Mouse (Mus musculus) hindbrain, embryonic 11.5 days (tissue): Measurements from ENCODE around the gene Tacc2. TPM values are rescaled to one million over a fixed set of nuclear protein-coding genes. Genes with fewer than 3 reads are reported as not detected.

Source experiments
- ATAC-seq: fragments of 200-750 bp; cut with Nextera tagmentation; 2 replicates; pipeline ENCODE4 v1.8.0; 2017; ENCODE audit warnings: mild to moderate bottlenecking, moderate TSS enrichment, moderate library complexity; ENCODE audit not compliant: low FRiP score
- DNase-seq: peaks from one replicate; pipeline ENCODE4 v3.0.0-alpha.2; 2015; ENCODE audit warnings: low spot score
- H3K27ac ChIP-seq: fragments of 300-500 bp; sonication (generic); 2 replicates; pipeline ENCODE4 v1.5.1; 2014; ENCODE audit warnings: mild to moderate bottlenecking, low read depth, low read length
- H3K27me3 ChIP-seq: fragments of 300-500 bp; sonication (generic); 2 replicates; pipeline ENCODE4 v1.6.1; 2014; ENCODE audit warnings: mild to moderate bottlenecking, low read length, moderate library complexity, mixed read lengths; ENCODE audit not compliant: control insufficient read depth, insufficient read depth
- H3K36me3 ChIP-seq: fragments of 300-500 bp; sonication (generic); 2 replicates; pipeline ENCODE4 v1.6.1; 2014; ENCODE audit warnings: mild to moderate bottlenecking, low read length, moderate library complexity, mixed read lengths; ENCODE audit not compliant: control insufficient read depth, insufficient read depth
- H3K4me1 ChIP-seq: fragments of 300-500 bp; sonication (generic); replicated peaks from 2 replicates; pipeline ENCODE4 v1.6.1; 2014; ENCODE audit warnings: low read length, mixed read lengths; ENCODE audit not compliant: control insufficient read depth, insufficient read depth
- H3K4me2 ChIP-seq: fragments of 300-500 bp; sonication (generic); replicated peaks from 2 replicates; pipeline ENCODE4 v1.6.1; 2014; ENCODE audit warnings: mild to moderate bottlenecking, low read depth, low read length
- H3K4me3 ChIP-seq: fragments of 300-500 bp; sonication (generic); 2 replicates; pipeline ENCODE4 v1.5.1; 2014; ENCODE audit warnings: low read depth, low read length
- H3K9ac ChIP-seq: fragments of 300-500 bp; sonication (generic); 2 replicates; pipeline ENCODE4 v1.6.1; 2014; ENCODE audit warnings: low read depth, low read length
- H3K9me3 ChIP-seq: fragments of 300-500 bp; sonication (generic); 2 replicates; pipeline ENCODE4 v1.6.1; 2016; ENCODE audit warnings: low read length; ENCODE audit not compliant: control insufficient read depth
- WGBS: fragments of 180-500 bp; shearing (Covaris S2); extraction: QIAGEN DNeasy Blood & Tissue Kit; methylation state at CpG from one replicate; pipeline ENCODE4 v1.1.7; 2014; 5-methylcytosine and 5-hydroxymethylcytosine counted together
- polyA plus RNA-seq: library from polyadenylated mRNA; unstranded; fragments of >200 nt; fragmentation: Nextera tagmentation; extraction: Ambion mirVana; gene quantifications from 2 replicates; pipeline ENCODE4 v1.2.1, GENCODE M21; 2014

Tacc2 gene
- polyA plus RNA-seq, 1 experiment from 2014 or later, result 46.8 TPM

- ATAC-seq (no peak), DNase-seq (no peak)
- Histone ChIP-seq H3K4me1 (no peaks in the 10 kb centered on the region), H3K27me3 (no peaks in the 10 kb centered on the region), H3K27ac (no peak overlapping the region), H3K4me3 (no peak overlapping the region), H3K4me2 (no peak overlapping the region), H3K9ac (no peak overlapping the region), H3K36me3 (no peaks in the 10 kb centered on the region), H3K9me3 (no peaks in the 10 kb centered on the region)
- WGBS, result 91% methylated on average over 4 of the region's 4 CpGs
These were observed 190.9 kb downstream of the Tacc2 start for GRCm38 (mm10) chr7:130768151-130768550.

- DNase-seq (peak; percentile 86), ATAC-seq (no peak)
- 41% methylated on average over 3 of the region's 3 CpGs for WGBS
- no peaks in the 10 kb centered on the region for H3K4me1 ChIP-seq
- H3K36me3 ChIP-seq, result no peaks in the 10 kb centered on the region
- no peaks in the 10 kb centered on the region for H3K27me3 ChIP-seq
- no peak overlapping the region for H3K4me3 ChIP-seq
- H3K4me2 ChIP-seq, result no peak overlapping the region
- no peaks in the 10 kb centered on the region for H3K9me3 ChIP-seq
- no peak overlapping the region for H3K27ac ChIP-seq
- no peak overlapping the region for H3K9ac ChIP-seq
These were observed 193.5 kb downstream of the Tacc2 start for GRCm38 (mm10) chr7:130770707-130771106.

GRCm38 (mm10) chr7:130773171-130773830, 196.1 kb downstream of the Tacc2 start:
- DNase-seq (peak; percentile 57), ATAC-seq (no peak)
- H3K27me3 ChIP-seq, result no peaks in the 10 kb centered on the region
- no peaks in the 10 kb centered on the region for H3K36me3 ChIP-seq
- H3K9me3 ChIP-seq, result no peaks in the 10 kb centered on the region
- H3K27ac ChIP-seq, result no peak overlapping the region
- no peaks in the 10 kb centered on the region for H3K4me1 ChIP-seq
- 64% methylated on average over 11 of the region's 11 CpGs for WGBS
- no peak overlapping the region for H3K4me2 ChIP-seq
- H3K4me3 ChIP-seq, result no peak overlapping the region
- H3K9ac ChIP-seq, result no peak overlapping the region

GRCm38 (mm10) chr7:130773914-130774630, 196.8 kb downstream of the Tacc2 start, which contains the start of gene Btbd16:
Gene Btbd16 (plus strand): TSS chr7:130774069.
- Histone ChIP-seq H3K9me3 (no peaks in the 10 kb centered on the region), H3K27me3 (no peaks in the 10 kb centered on the region), H3K4me2 (no peak within 1 kb of the TSS), H3K4me1 (no peaks in the 10 kb centered on the region), H3K4me3 (no peak within 1 kb of the TSS), H3K27ac (no peak within 1 kb of the TSS), H3K9ac (no peak within 1 kb of the TSS), H3K36me3 (no peaks in the 10 kb centered on the region)
- 61% methylated on average over 9 of the region's 9 CpGs for WGBS
- no peak for DNase-seq
- no peak for ATAC-seq

GRCm38 (mm10) chr7:130780866-130781419, 203.7 kb downstream of the Tacc2 start:
- WGBS, result 75% methylated on average over 5 of the region's 5 CpGs
- no peak overlapping the region for H3K4me3 ChIP-seq

GRCm38 (mm10) chr7:130782501-130783050, 205.3 kb downstream of the Tacc2 start:
- WGBS, result 88% methylated on average over 5 of the region's 5 CpGs
- H3K27ac ChIP-seq, result no peak overlapping the region
- no peak overlapping the region for H3K4me3 ChIP-seq
- H3K4me1 ChIP-seq, result no peaks in the 10 kb centered on the region
- no peak overlapping the region for H3K4me2 ChIP-seq
- DNase-seq, result no peak
- ATAC-seq, result no peak
- no peaks in the 10 kb centered on the region for H3K36me3 ChIP-seq
- no peak overlapping the region for H3K9ac ChIP-seq
- H3K9me3 ChIP-seq, result no peaks in the 10 kb centered on the region
- no peaks in the 10 kb centered on the region for H3K27me3 ChIP-seq

More at GRCm38 (mm10) chr7:130780866-130781419, 203.7 kb downstream of the Tacc2 start:
- H3K9me3 ChIP-seq, result no peaks in the 10 kb centered on the region
- ATAC-seq (no peak), DNase-seq (no peak)
- H3K36me3 ChIP-seq, result no peaks in the 10 kb centered on the region
- no peaks in the 10 kb centered on the region for H3K4me1 ChIP-seq
- no peak overlapping the region for H3K9ac ChIP-seq
- H3K27me3 ChIP-seq, result no peaks in the 10 kb centered on the region
- H3K4me2 ChIP-seq, result no peak overlapping the region
- H3K27ac ChIP-seq, result no peak overlapping the region

GRCm38 (mm10) chr7:130785923-130786575, 208.8 kb downstream of the Tacc2 start:
- Histone ChIP-seq H3K36me3 (no peaks in the 10 kb centered on the region), H3K4me2 (no peak overlapping the region), H3K9me3 (no peaks in the 10 kb centered on the region), H3K4me3 (no peak overlapping the region), H3K4me1 (no peaks in the 10 kb centered on the region), H3K27me3 (no peaks in the 10 kb centered on the region), H3K27ac (no peak overlapping the region), H3K9ac (no peak overlapping the region)
- DNase-seq, result no peak
- WGBS, result 89% methylated on average over 12 of the region's 12 CpGs
- ATAC-seq, result no peak

- WGBS, result 82% methylated on average over 5 of the region's 5 CpGs
- Histone ChIP-seq H3K4me2 (no peak overlapping the region), H3K4me3 (no peak overlapping the region)
These were observed 209.5 kb downstream of the Tacc2 start for GRCm38 (mm10) chr7:130786708-130787107.

More at GRCm38 (mm10) chr7:130786708-130787107, 209.5 kb downstream of the Tacc2 start:
- ATAC-seq (no peak), DNase-seq (no peak)
- no peak overlapping the region for H3K27ac ChIP-seq
- no peaks in the 10 kb centered on the region for H3K27me3 ChIP-seq
- no peaks in the 10 kb centered on the region for H3K9me3 ChIP-seq
- H3K36me3 ChIP-seq, result no peaks in the 10 kb centered on the region
- no peaks in the 10 kb centered on the region for H3K4me1 ChIP-seq
- H3K9ac ChIP-seq, result no peak overlapping the region
